Mouse (Mus musculus) MEL (cell line): ENCODE measurements around the gene Atp8b5. TPM values are rescaled to one million over a fixed set of nuclear protein-coding genes. Genes with fewer than 3 reads are reported as not detected.

Source experiments
- DNase-seq: peaks from one replicate; pipeline ENCODE4 v3.0.0; 2011; ENCODE audit warnings: low read depth, low spot score
- H3K27ac ChIP-seq: 2 replicates; pipeline ENCODE4 v1.5.1; 2012; ENCODE audit warnings: low read depth, mild to moderate bottlenecking, control low read depth, low read length, moderate library complexity; ENCODE audit not compliant: control insufficient read depth
- H3K27me3 ChIP-seq, 2 experiments: fragments of 150-350 bp in 1 of 2; sonication (generic) in 1 of 2; 2 replicates each; pipeline ENCODE4 v1.6.1; 2012; ENCODE audit warnings: low read length in 2 of 2, mild to moderate bottlenecking in 2 of 2, improper control_type of control experiment in 1 of 2, moderate library complexity in 1 of 2; ENCODE audit not compliant: insufficient read depth in 2 of 2, control insufficient read depth in 1 of 2
- H3K36me3 ChIP-seq, 2 experiments: 2 replicates each; pipeline ENCODE4 v1.6.1; 2012 to 2014; ENCODE audit warnings: low read length in 2 of 2, improper control_type of control experiment in 1 of 2, inconsistent platforms in 1 of 2, mild to moderate bottlenecking in 1 of 2; ENCODE audit not compliant: insufficient read depth in 2 of 2, control insufficient read depth in 1 of 2
- H3K4me1 ChIP-seq, 2 experiments: fragments of 150-350 bp in 1 of 2; sonication (generic) in 1 of 2; 2 replicates each; pipeline ENCODE4 v1.6.1; 2012; ENCODE audit warnings: low read length in 2 of 2, improper control_type of control experiment in 1 of 2, mild to moderate bottlenecking in 1 of 2; ENCODE audit not compliant: insufficient read depth in 2 of 2, control insufficient read depth in 1 of 2
- H3K4me3 ChIP-seq, 2 experiments: fragments of 150-350 bp in 1 of 2; sonication (generic) in 1 of 2; 2 replicates each; pipeline ENCODE4 v1.5.1; 2012; ENCODE audit warnings: low read depth in 2 of 2, low read length in 2 of 2, mild to moderate bottlenecking in 2 of 2, moderate library complexity in 2 of 2, control low read depth in 1 of 2, improper control_type of control experiment in 1 of 2; ENCODE audit not compliant: control insufficient read depth in 1 of 2, insufficient read depth in 1 of 2
- H3K79me2 ChIP-seq: 2 replicates; pipeline ENCODE4 v1.6.1; 2012; ENCODE audit warnings: mild to moderate bottlenecking, low read length, moderate library complexity; ENCODE audit not compliant: control insufficient read depth, poor library complexity, insufficient read depth
- H3K9ac ChIP-seq: 2 replicates; pipeline ENCODE4 v1.6.1; 2012; ENCODE audit warnings: low read depth, mild to moderate bottlenecking, control low read depth, low read length, moderate library complexity; ENCODE audit not compliant: control insufficient read depth, poor library complexity, severe bottlenecking
- H3K9me3 ChIP-seq: fragments of 150-350 bp; sonication (generic); replicated peaks from 2 replicates; pipeline ENCODE4 v1.6.1; 2012; ENCODE audit warnings: mild to moderate bottlenecking, low read length, improper control_type of control experiment, moderate library complexity; ENCODE audit not compliant: insufficient read depth
- BHLHE40 ChIP-seq: IDR thresholded peaks from 2 replicates; pipeline ENCODE4 v1.6.1; 2012; ENCODE audit warnings: low read depth, mild to moderate bottlenecking, inconsistent platforms, low read length, improper control_type of control experiment, borderline replicate concordance
- CTCF ChIP-seq, 3 experiments: IDR thresholded peaks in 2 of 3; conservative IDR thresholded peaks in 1 of 3; 2 replicates each; pipeline ENCODE4 v1.5.1; 2011 to 2012; ENCODE audit warnings: low read length in 3 of 3, low read depth in 2 of 3, mild to moderate bottlenecking in 2 of 3, improper control_type of control experiment in 1 of 3, inconsistent platforms in 1 of 3, mixed read lengths in 1 of 3, moderate library complexity in 1 of 3; ENCODE audit not compliant: control insufficient read depth in 1 of 3, insufficient read depth in 1 of 3, poor library complexity in 1 of 3, severe bottlenecking in 1 of 3
- ELF1 ChIP-seq: IDR thresholded peaks from 2 replicates; pipeline ENCODE4 v1.6.1; 2014; ENCODE audit warnings: low read depth, mild to moderate bottlenecking, inconsistent platforms, low read length, improper control_type of control experiment, moderate library complexity
- EP300 ChIP-seq, 2 experiments: IDR thresholded peaks; 2 replicates each; pipeline ENCODE4 v1.6.1; 2011; ENCODE audit warnings: improper control_type of control experiment in 2 of 2, low read length in 2 of 2, low read depth in 1 of 2, mild to moderate bottlenecking in 1 of 2
- ETS1 ChIP-seq: IDR thresholded peaks from 2 replicates; pipeline ENCODE4 v1.6.1; 2012; ENCODE audit warnings: low read depth, mild to moderate bottlenecking, inconsistent platforms, low read length, improper control_type of control experiment, moderate library complexity
- HCFC1 ChIP-seq: IDR thresholded peaks from 2 replicates; pipeline ENCODE4 v1.6.1; 2012; ENCODE audit warnings: low read depth, mild to moderate bottlenecking, inconsistent platforms, low read length, improper control_type of control experiment, moderate library complexity
- KAT2A ChIP-seq: conservative IDR thresholded peaks from 2 replicates; pipeline ENCODE4 v1.6.1; 2012; ENCODE audit warnings: low read depth, low read length, improper control_type of control experiment, inconsistent platforms
- MAZ ChIP-seq: IDR thresholded peaks from 2 replicates; pipeline ENCODE4 v1.6.1; 2012; ENCODE audit warnings: low read depth, mild to moderate bottlenecking, inconsistent platforms, low read length, improper control_type of control experiment
- MEF2A ChIP-seq: IDR thresholded peaks from 2 replicates; pipeline ENCODE4 v1.6.1; 2014; ENCODE audit warnings: low read depth, mild to moderate bottlenecking, inconsistent platforms, low read length, improper control_type of control experiment; ENCODE audit not compliant: poor library complexity, insufficient replicate concordance, severe bottlenecking; ENCODE audit errors: extremely low read depth
- MYC ChIP-seq: IDR thresholded peaks from 2 replicates; pipeline ENCODE4 v1.6.1; 2011; ENCODE audit warnings: low read depth, mild to moderate bottlenecking, low read length, improper control_type of control experiment, moderate library complexity
- NELFE ChIP-seq: IDR thresholded peaks from 2 replicates; pipeline ENCODE4 v1.6.1; 2011; ENCODE audit warnings: low read depth, low read length, improper control_type of control experiment
- POLR2A ChIP-seq, 2 experiments: IDR thresholded peaks; 2 replicates each; pipeline ENCODE4 v1.6.1; 2011 to 2012; ENCODE audit warnings: low read length in 2 of 2, mild to moderate bottlenecking in 2 of 2, control low read depth in 1 of 2, improper control_type of control experiment in 1 of 2, low read depth in 1 of 2, moderate library complexity in 1 of 2; ENCODE audit not compliant: control insufficient read depth in 1 of 2, insufficient read depth in 1 of 2, poor library complexity in 1 of 2
- POLR2AphosphoS2 ChIP-seq: IDR thresholded peaks from 2 replicates; pipeline ENCODE4 v1.6.1; 2011; ENCODE audit warnings: low read length, improper control_type of control experiment
- RAD21 ChIP-seq: IDR thresholded peaks from 2 replicates; pipeline ENCODE4 v1.6.1; 2011; ENCODE audit warnings: mild to moderate bottlenecking, low read depth, low read length, improper control_type of control experiment
- SMC3 ChIP-seq: IDR thresholded peaks from 2 replicates; pipeline ENCODE4 v1.6.1; 2011; ENCODE audit warnings: low read depth, low read length, improper control_type of control experiment
- TAL1 ChIP-seq: IDR thresholded peaks from 2 replicates; pipeline ENCODE4 v1.6.1; 2012; ENCODE audit warnings: mild to moderate bottlenecking, inconsistent platforms, low read length, moderate library complexity, mixed read lengths
- TCF12 ChIP-seq: IDR thresholded peaks from 2 replicates; pipeline ENCODE4 v1.6.1; 2014; ENCODE audit warnings: low read depth, mild to moderate bottlenecking, inconsistent platforms, low read length, improper control_type of control experiment, moderate library complexity
- USF1 ChIP-seq: IDR thresholded peaks from 2 replicates; pipeline ENCODE4 v1.6.1; 2014; ENCODE audit warnings: low read depth, mild to moderate bottlenecking, inconsistent platforms, low read length, improper control_type of control experiment, moderate library complexity
- ZC3H11A ChIP-seq: IDR thresholded peaks from 2 replicates; pipeline ENCODE4 v1.6.1; 2012; ENCODE audit warnings: low read depth, mild to moderate bottlenecking, inconsistent platforms, low read length, improper control_type of control experiment
- polyA plus RNA-seq, 2 experiments: library from polyadenylated mRNA; stranded (reverse) in 1 of 2; unstranded in 1 of 2; fragments of >175 nt in 1 of 2; fragments of >200 nt in 1 of 2; gene quantifications; 2 replicates each; pipeline versions ENCODE4 v1.2.1 to v1.2.4; 2012; ENCODE audit warnings: low replicate concordance in 2 of 2, low read depth in 1 of 2; ENCODE audit not compliant: insufficient read length in 2 of 2, insufficient read depth in 1 of 2, missing spikeins in 1 of 2
- total RNA-seq: library from RNA; depleted of rRNA; stranded (reverse); fragments of 300-350 nt; gene quantifications from 2 replicates; pipeline ENCODE4 v1.2.3, GENCODE M21; 2012

Atp8b5 gene
- total and polyA plus RNA-seq, 3 experiments = 4.9 to 5.0 TPM; not detected in 1

DNA sequence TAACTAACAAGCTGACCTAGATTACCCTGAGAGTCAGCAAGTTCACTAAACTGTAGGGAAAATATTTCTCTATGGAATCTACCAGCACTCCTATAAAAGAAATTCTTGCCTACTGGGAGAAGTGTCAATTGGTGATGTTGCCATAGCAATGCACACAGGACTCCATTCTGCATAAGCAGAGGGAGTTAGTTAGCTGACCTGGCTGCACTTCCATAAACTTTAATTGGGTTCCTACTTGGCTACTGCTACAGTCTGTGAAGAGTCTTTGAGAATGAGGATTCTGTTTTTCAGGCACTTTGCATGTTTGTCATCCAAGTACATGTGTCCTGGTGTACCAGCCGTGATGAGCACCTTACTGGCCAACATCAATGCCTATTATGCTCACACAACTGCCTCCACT lies 26.2 kb upstream of the Atp8b5 start:
- DNase-seq = no peak
- no peak overlapping the region for H3K4me3 ChIP-seq
- TF ChIP-seq KAT2A (no peak), EP300 (IDR thresholded peaks at IDR 0.05; ENCODE audit: low read depth in 1 of 2, low read length in 2 of 2) (no peak)
- TF ChIP-seq, all 39 proteins: peak for 0
- H3K9me3 ChIP-seq = no peaks in the 10 kb centered on the region
- H3K27me3 ChIP-seq = no peaks in the 10 kb centered on the region
- H3K4me1 ChIP-seq = no peaks in the 10 kb centered on the region
- no peak overlapping the region for H3K9ac ChIP-seq
- no peak overlapping the region for H3K27ac ChIP-seq
- no peaks in the 10 kb centered on the region for H3K79me2 ChIP-seq
- no peaks in the 10 kb centered on the region for H3K36me3 ChIP-seq

DNA sequence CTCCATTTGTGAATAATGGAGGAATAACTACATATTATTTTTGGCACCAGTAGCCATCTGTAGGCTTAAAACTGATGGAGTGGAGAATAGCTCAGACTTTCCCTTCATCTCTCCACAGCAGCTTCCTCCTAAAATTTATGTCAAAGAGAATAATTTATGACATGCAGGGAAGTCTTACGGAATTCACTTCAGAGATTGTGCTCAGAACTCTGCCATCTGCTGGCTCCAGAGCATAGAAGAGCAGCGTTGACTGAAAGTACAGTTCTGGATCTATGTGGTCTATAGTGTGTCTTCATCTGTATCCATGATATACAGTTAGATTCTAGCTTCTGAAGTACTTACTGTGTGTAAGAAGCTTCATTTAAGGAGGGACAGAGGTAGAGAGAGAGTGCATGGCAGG lies 22.9 kb upstream of the Atp8b5 start:
- Histone ChIP-seq H3K9ac (no peak overlapping the region), H3K79me2 (no peaks in the 10 kb centered on the region), H3K4me3 (no peak overlapping the region), H3K36me3 (no peaks in the 10 kb centered on the region), H3K9me3 (no peaks in the 10 kb centered on the region), H3K27ac (no peak overlapping the region), H3K27me3 (no peaks in the 10 kb centered on the region), H3K4me1 (no peaks in the 10 kb centered on the region)
- no peak for DNase-seq
- TF ChIP-seq BHLHE40 (no peak), RAD21 (peak; percentile 7), POLR2AphosphoS2 (no peak), ETS1 (no peak), EP300 (IDR thresholded peaks at IDR 0.05; ENCODE audit: low read depth in 1 of 2, low read length in 2 of 2) (no peak), MEF2A (no peak), CTCF (IDR thresholded peaks at IDR 0.05 in 2 of 3, conservative IDR thresholded peaks at IDR 0.05 in 1 of 3; ENCODE audit: control insufficient read depth in 1 of 3, insufficient read depth in 1 of 3, low read depth in 2 of 3, low read length in 3 of 3, poor library complexity in 1 of 3, severe bottlenecking in 1 of 3) (peak in 2 of 3 experiments; percentile 1 to 31; a peak in 2 of 6 replicates), MYC (no peak), SMC3 (peak; percentile 54), MAZ (no peak), NELFE (no peak), ZC3H11A (no peak), POLR2A (IDR thresholded peaks at IDR 0.05; ENCODE audit: control insufficient read depth in 1 of 2, insufficient read depth in 1 of 2, low read depth in 1 of 2, low read length in 2 of 2, poor library complexity in 1 of 2) (no peak), TAL1 (no peak), USF1 (no peak)

DNA sequence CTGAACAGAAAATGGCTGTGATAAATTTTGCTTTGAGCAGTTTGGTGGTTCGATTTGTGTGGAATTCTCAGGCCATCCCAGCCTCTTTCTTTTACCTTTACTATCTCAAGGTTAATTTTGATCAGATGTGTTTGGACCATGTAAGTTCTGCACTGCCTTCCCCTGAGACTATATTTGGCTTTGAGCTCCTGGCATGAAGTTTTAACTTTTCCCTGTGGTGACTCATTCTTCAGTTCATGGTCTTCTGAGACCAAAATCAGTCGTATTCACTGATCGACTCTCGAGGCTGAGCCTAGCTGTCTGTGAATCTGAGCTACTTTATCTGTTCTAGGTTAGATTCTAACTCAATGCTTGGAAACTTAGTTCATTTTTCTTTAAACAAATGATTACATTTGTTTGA lies 21.2 kb upstream of the Atp8b5 start:
- DNase-seq = no peak
- no peaks in the 10 kb centered on the region for H3K27me3 ChIP-seq
- H3K36me3 ChIP-seq = peaks cover 0 to 1% of the 10 kb centered on the region in 2 experiments; a peak in 2 of 4 replicates
- no peak overlapping the region for H3K27ac ChIP-seq
- TF ChIP-seq NELFE (no peak), HCFC1 (no peak), TCF12 (no peak), CTCF (IDR thresholded peaks at IDR 0.05 in 2 of 3, conservative IDR thresholded peaks at IDR 0.05 in 1 of 3; ENCODE audit: control insufficient read depth in 1 of 3, insufficient read depth in 1 of 3, low read depth in 2 of 3, low read length in 3 of 3, poor library complexity in 1 of 3, severe bottlenecking in 1 of 3) (no peak), ELF1 (no peak)
- no peak overlapping the region for H3K9ac ChIP-seq
- H3K4me1 ChIP-seq = peaks cover 0 to 2% of the 10 kb centered on the region in 2 experiments; a peak in 2 of 4 replicates
- no peaks in the 10 kb centered on the region for H3K79me2 ChIP-seq
- H3K4me3 ChIP-seq = no peak overlapping the region
- H3K9me3 ChIP-seq = no peaks in the 10 kb centered on the region
